Mouse (Mus musculus): ENCODE measurements around the gene Cmc4. TPM values are rescaled to one million over a fixed set of nuclear protein-coding genes. Genes with fewer than 3 reads are reported as not detected.

Cmc4 gene
- polyA plus RNA-seq (2012; rRNA removed) = 0.40 and 1.3 TPM in 2 replicates

DNA sequence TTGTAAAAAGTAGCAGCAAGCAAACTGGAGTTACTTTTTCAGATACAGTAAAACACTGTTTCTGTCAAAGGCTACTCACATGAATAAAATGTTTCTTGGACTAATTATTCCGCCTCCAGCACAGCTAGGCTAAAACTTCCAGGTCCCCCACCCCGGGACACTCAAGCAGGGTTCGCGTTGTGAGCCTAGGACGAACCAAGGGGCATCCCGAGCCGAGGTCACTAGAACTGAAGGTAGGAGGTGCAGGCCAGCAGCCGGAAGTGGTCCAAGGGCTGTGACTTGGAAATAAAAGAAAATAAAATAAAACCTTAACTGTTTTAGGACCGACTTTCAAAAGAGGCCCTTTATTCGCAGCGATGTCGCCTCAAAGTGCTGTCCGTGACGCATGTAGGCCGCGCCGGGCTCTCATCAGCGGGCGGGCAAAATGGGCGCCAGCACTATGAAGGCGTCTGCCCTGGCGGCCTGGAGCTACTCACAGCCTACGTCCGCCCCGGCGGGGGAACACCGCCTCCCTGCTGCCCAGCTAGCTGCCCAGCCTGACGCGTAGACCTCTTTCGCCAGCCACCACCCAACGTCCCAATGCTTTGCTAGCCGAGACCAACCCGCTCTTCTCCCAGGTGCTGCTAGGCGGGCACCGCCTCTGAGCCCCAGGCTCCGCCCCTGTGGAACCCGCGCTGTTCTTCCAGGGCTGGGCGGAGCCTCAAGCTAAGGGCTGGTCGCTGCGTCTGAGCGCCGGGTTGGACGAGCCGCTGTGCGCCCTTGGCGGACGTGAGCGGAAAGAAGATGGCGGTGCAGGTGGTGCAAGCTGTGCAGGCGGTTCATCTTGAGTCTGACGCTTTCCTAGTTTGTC is at the start of gene Cmc4, which contains the start of the genes Mtcp1 and Brcc3:
Cmc4 (minus strand) TSS at position 649 of the 850 bp plus-strand sequence.
Mtcp1 (minus strand) TSS at position 653 of the 850 bp plus-strand sequence.
Brcc3 (plus strand) TSS at position 693 of the 850 bp plus-strand sequence.

GRCm38 (mm10) chrX:75382195-75382771 is 34.1 kb downstream of the Cmc4 start, which contains the start of the genes Fundc2 and F8:
TSS of gene Fundc2 (plus strand) at chrX:75382399.
TSS of gene F8 (minus strand) at chrX:75382615.

Other genes starting within 250 kb of the Cmc4 start
- gene Fundc2, start 34.2 kb downstream of the Cmc4 start, polyA plus RNA-seq (2012; rRNA removed) = 1.6 and 1.8 TPM in 2 replicates
- gene F8, start 34.0 kb downstream of the Cmc4 start, polyA plus RNA-seq (2012; rRNA removed) = 0.01 and 0.32 TPM in 2 replicates
- 2.3 and 3.9 TPM in 2 replicates for gene Mtcp1, start within 50 bp of the Cmc4 start, polyA plus RNA-seq (2012; rRNA removed)
- gene Brcc3, start within 50 bp of the Cmc4 start, polyA plus RNA-seq (2012; rRNA removed) = 2.5 and 4.3 TPM in 2 replicates
- 0.72 and 0.93 TPM in 2 replicates for gene Vbp1, start 97.7 kb upstream of the Cmc4 start, polyA plus RNA-seq (2012; rRNA removed)
- 0.20 and 0.21 TPM in 2 replicates for gene Rab39b, start 161.6 kb upstream of the Cmc4 start, polyA plus RNA-seq (2012; rRNA removed)

Data from colon, adult 2 months (tissue).